Mouse (Mus musculus) stomach, embryonic 16.5 days (tissue): ENCODE results near the gene Hoxb9. TPM values are rescaled to one million over a fixed set of nuclear protein-coding genes. Genes with fewer than 3 reads are reported as not detected.

Experiments
- ATAC-seq: fragments of 200-750 bp; cut with Nextera tagmentation; 2 replicates; pipeline ENCODE4 v1.8.0; 2017; ENCODE audit warnings: moderate number of reproducible peaks, moderate TSS enrichment; ENCODE audit not compliant: insufficient read depth, low FRiP score
- H3K27ac ChIP-seq: fragments of 300-500 bp; sonication (generic); 2 replicates; pipeline ENCODE4 v1.5.1; 2014; ENCODE audit warnings: low read length
- H3K27me3 ChIP-seq: fragments of 300-500 bp; sonication (generic); 2 replicates; pipeline ENCODE4 v1.6.1; 2014; ENCODE audit warnings: low read length, control low read depth, mixed read lengths; ENCODE audit not compliant: control insufficient read depth, insufficient read depth
- H3K36me3 ChIP-seq: fragments of 300-500 bp; sonication (generic); 2 replicates; pipeline ENCODE4 v1.6.1; 2014; ENCODE audit warnings: low read length; ENCODE audit not compliant: control insufficient read depth, insufficient read depth
- H3K4me1 ChIP-seq: fragments of 300-500 bp; sonication (generic); 2 replicates; pipeline ENCODE4 v1.6.1; 2014; ENCODE audit warnings: low read length, control low read depth, mixed read lengths; ENCODE audit not compliant: control insufficient read depth, insufficient read depth
- H3K4me2 ChIP-seq: fragments of 300-500 bp; sonication (generic); 2 replicates; pipeline ENCODE4 v1.6.1; 2014; ENCODE audit warnings: low read depth, low read length, mixed read lengths
- H3K4me3 ChIP-seq: fragments of 300-500 bp; sonication (generic); replicated peaks from 2 replicates; pipeline ENCODE4 v1.5.1; 2014; ENCODE audit warnings: mild to moderate bottlenecking, low read length
- H3K9ac ChIP-seq: fragments of 300-500 bp; sonication (generic); 2 replicates; pipeline ENCODE4 v1.6.1; 2014; ENCODE audit warnings: low read length
- H3K9me3 ChIP-seq: fragments of 300-500 bp; sonication (generic); replicated peaks from 2 replicates; pipeline ENCODE4 v1.6.1; 2016; ENCODE audit warnings: low read length, control low read depth; ENCODE audit not compliant: control insufficient read depth
- WGBS: fragments of 180-500 bp; shearing (Covaris S2); extraction: QIAGEN DNeasy Blood & Tissue Kit; methylation state at CpG from one replicate; pipeline ENCODE4 v1.1.7; 2014; 5-methylcytosine and 5-hydroxymethylcytosine counted together
- polyA plus RNA-seq: library from polyadenylated mRNA; unstranded; fragments of >200 nt; fragmentation: Nextera tagmentation; extraction: Ambion mirVana; gene quantifications from 2 replicates; pipeline ENCODE4 v1.2.1, GENCODE M21; 2015

The Hoxb9 gene
- polyA plus RNA-seq, 1 experiment from 2014 or later = 0.14 TPM

DNA sequence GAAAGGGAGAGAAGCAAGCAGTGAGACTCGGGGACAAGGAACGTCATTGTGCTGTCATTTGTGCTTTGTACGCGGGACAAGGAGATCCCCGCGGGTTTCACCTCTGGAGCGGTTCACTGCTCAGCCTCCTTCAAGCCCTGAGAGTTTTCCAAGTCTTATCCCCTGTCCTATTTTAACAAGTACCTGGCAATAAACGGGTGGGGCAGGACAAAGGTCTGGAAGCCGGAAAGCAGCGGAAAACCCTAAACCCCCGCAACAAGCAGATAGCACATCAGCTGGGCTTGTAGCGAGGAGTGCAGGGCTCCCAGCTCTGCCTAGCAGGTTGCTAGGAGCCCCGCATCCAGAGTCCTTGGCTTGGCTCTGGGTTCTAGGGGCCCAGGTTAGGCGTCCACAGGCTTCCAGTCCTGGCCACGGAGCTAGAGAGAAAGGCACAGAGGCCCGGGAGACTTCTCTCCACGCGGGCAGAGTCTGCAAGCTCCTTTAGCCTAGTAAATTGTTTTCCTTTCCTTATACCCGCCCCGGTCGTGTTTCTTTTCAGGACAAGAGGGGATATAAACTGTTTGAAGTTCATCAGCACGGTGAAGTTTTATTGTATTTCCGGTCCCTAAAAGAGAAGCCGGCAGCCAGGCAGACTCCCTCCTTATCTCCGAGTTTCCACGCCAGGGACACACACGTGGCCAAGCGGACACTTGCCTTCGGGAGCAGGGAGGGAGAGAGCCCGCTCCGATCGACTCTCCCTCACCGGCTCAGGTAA, 7.4 kb upstream of the Hoxb9 start:
- H3K36me3 ChIP-seq = no peaks in the 10 kb centered on the region
- no peaks in the 10 kb centered on the region for H3K9me3 ChIP-seq
- no peak for ATAC-seq
- H3K9ac ChIP-seq = no peak overlapping the region
- no peaks in the 10 kb centered on the region for H3K4me1 ChIP-seq
- no peak overlapping the region for H3K27ac ChIP-seq
- H3K4me3 ChIP-seq = no peak overlapping the region
- peaks cover 94% of the 10 kb centered on the region for H3K27me3 ChIP-seq
- no peak overlapping the region for H3K4me2 ChIP-seq
- 3% methylated on average over 33 of the region's 33 CpGs for WGBS

DNA sequence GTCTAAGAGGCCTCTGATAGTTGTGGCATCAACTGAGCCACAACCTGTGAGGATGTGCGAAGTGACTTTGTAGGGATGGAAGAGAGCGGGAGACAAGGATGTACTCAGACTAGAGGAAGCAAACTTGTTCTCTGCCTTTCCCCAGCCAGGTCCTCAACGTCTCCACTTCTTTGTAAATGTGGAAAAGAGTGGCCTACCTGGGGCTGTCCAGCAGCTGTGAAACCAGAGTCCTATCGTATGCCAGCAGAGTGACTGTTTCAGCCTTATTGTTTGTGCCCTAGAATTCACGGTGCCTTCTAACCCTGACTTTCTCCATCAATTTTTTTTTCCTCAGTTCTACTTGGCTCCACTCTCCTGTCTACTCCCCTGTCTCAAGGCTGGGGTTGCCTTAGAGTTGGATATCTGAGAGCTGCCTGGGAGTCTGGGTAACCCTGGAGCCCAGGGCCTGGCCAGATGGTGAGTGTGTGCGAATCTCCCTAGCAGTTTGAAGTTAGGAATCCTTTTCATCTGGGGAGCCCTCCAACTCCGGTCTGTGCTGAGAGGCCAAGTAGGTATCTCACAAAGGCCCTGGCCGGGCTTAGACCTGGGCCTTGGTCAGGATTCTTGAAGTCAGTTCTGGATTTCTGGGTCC, 6.8 kb upstream of the Hoxb9 start:
- no peaks in the 10 kb centered on the region for H3K36me3 ChIP-seq
- no peak overlapping the region for H3K4me2 ChIP-seq
- H3K27me3 ChIP-seq = peaks cover 94% of the 10 kb centered on the region
- H3K9ac ChIP-seq = no peak overlapping the region
- H3K4me1 ChIP-seq = no peaks in the 10 kb centered on the region
- 12% methylated on average over 8 of the region's 8 CpGs for WGBS
- no peak overlapping the region for H3K27ac ChIP-seq
- no peaks in the 10 kb centered on the region for H3K9me3 ChIP-seq
- H3K4me3 ChIP-seq = no peak overlapping the region
- no peak for ATAC-seq

DNA sequence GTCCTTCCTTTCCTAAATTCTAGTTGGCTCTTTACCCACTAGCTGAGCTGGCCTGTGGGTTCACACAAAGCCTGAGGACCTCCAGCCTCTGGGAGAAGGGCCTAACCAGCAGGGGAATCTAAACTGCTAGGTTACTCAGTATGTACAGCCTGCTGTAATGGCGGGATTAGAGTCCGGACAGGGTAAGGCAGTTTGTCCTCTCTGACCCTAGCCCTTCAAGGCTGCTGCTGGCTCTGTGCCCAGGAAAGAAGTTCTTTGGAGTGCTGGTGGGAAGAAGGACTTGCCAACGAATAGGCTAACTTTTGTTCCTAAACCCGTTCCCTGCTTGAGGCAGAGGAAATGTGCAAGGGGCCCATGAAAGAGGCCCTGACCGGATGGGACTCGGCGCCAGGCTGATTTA, 5.3 kb upstream of the Hoxb9 start:
- H3K9me3 ChIP-seq = no peaks in the 10 kb centered on the region
- no peak overlapping the region for H3K9ac ChIP-seq
- WGBS = 3% methylated on average over 7 of the region's 7 CpGs
- no peak overlapping the region for H3K4me3 ChIP-seq
- H3K4me1 ChIP-seq = peaks cover under 1% of the 10 kb centered on the region; the same call in 1 of the 2 replicates
- no peak for ATAC-seq
- no peak overlapping the region for H3K4me2 ChIP-seq
- peaks cover 94% of the 10 kb centered on the region for H3K27me3 ChIP-seq
- H3K36me3 ChIP-seq = no peaks in the 10 kb centered on the region
- no peak overlapping the region for H3K27ac ChIP-seq

DNA sequence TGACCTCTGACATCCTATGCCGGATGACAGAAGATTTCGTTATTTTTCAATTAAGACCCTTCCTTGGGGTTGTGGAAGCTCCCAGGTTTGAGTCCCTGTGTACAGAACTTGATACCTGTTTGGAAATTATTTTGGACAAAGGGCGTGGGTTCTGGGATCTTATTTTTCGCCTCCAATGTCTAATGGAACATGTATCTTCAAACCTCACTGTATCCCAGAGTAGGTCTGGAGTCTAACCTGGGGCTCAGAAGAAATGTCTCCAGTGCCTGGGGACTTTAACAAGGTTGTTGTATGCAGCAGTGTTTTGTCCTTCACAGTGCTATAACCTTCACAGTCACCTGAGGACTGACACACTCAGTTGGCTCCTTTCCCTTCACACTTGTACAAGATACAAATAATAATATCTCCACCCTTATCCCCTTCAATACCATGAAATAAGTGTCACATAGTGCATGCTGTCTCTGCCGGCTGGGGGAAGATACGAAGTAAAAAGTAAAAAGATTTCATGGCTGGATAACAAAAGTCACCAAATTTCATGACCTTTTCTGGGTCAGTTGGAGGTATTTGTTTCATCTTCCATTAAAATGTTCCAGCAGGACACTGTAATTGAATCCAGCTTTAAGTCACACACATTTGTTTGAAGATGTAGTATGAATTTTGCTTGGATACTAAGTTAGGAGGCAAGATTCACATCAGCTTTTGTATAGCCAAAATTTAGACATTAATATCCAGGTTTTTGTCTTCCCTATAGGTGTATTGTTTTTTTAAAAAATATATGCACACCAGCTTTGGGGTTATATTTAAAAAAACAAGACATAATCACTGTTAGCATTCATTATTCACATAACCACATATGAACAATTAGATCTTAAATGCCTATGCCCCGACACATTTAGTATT, 4.0 kb upstream of the Hoxb9 start:
- no peak overlapping the region for H3K9ac ChIP-seq
- H3K4me3 ChIP-seq = no peak overlapping the region
- no peak for ATAC-seq
- 20% methylated on average over 7 of the region's 7 CpGs for WGBS
- no peak overlapping the region for H3K27ac ChIP-seq
- peaks cover 96% of the 10 kb centered on the region for H3K27me3 ChIP-seq
- no peaks in the 10 kb centered on the region for H3K9me3 ChIP-seq
- H3K36me3 ChIP-seq = no peaks in the 10 kb centered on the region
- H3K4me2 ChIP-seq = no peak overlapping the region
- H3K4me1 ChIP-seq = peaks cover 11% of the 10 kb centered on the region

DNA sequence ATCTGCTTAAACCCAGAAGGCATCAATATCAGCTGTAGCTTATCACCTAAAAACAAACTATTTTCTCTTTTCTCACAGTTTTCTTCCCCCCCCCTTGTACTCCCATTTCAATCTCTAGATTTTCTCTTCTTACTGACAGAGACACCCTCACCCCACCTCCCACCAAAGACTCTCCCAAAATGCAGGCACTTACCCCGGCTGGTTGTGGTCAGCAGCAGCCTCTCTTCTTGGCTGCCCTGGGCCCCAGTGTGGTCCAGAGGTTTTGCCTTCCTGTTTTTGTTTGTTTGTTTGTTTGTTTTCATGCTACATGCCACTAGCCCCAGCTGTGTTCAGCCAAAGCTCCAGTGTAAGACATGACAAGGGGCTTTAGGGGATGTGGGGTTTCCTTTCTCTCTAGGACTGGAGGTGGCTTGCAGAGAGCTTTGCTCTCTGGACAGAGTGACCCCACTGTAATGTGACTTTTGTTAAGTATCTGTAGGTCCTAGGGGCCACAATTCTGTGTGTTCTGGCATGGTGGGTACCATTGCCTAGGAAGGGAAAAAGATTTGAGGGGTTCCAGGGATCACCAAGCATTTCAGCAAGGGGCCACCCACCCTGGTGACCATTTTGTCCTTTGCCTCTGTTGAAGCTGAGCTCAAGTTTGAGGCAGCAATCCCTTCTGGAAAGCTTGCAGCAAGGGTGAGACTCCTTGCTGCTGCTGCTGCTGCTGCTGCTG, 3.1 kb upstream of the Hoxb9 start:
- no peak overlapping the region for H3K4me2 ChIP-seq
- H3K9me3 ChIP-seq = no peaks in the 10 kb centered on the region
- no peak overlapping the region for H3K27ac ChIP-seq
- H3K36me3 ChIP-seq = no peaks in the 10 kb centered on the region
- H3K27me3 ChIP-seq = peaks cover 96% of the 10 kb centered on the region
- 5% methylated on average over 1 of the region's 1 CpGs for WGBS
- H3K4me1 ChIP-seq = peaks cover 14% of the 10 kb centered on the region
- H3K9ac ChIP-seq = no peak overlapping the region
- no peak overlapping the region for H3K4me3 ChIP-seq
- no peak for ATAC-seq

DNA sequence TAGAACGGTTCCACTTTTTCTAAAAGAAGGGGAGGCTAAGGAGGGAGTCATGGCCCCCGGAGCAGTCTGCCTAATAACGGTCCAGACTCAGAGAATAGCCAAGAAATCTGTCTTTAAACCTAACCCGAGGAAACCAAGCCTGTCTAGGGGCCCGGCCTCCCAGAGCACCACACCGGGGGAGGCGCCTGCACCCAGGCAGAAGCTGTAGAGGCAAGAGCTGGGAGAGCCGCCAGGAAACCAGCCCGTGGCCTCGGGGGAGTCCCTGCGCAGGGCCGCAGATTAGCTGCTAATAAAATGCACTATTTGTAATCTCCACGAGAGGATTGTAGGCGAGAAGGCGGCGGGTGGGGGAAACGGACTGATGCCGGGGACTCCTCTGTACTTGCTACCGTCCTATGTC, 1.4 kb upstream of the Hoxb9 start:
- Histone ChIP-seq H3K4me2 (no peak overlapping the region), H3K9ac (no peak overlapping the region), H3K9me3 (no peaks in the 10 kb centered on the region), H3K27ac (no peak overlapping the region), H3K4me3 (no peak overlapping the region), H3K4me1 (peaks cover 14% of the 10 kb centered on the region), H3K27me3 (peaks cover 97% of the 10 kb centered on the region), H3K36me3 (no peaks in the 10 kb centered on the region)
- WGBS = 2% methylated on average over 19 of the region's 19 CpGs
- ATAC-seq = no peak

DNA sequence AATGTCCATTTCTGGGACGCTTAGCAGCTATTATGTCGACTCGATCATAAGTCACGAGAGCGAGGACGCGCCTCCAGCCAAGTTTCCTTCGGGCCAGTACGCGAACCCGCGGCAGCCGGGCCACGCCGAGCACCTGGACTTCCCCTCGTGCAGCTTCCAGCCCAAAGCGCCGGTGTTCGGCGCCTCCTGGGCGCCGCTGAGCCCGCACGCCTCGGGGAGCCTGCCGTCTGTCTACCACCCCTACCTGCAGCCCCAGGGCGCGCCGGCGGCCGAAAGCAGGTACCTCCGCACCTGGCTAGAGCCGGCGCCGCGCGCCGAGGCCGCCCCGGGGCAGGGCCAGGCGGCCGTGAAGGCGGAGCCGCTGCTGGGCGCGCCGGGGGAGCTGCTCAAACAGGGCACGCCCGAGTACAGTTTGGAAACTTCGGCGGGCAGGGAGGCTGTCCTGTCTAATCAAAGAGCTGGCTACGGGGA, 319 bp downstream of the Hoxb9 start:
- WGBS = under 1% methylated on average over 52 of the region's 52 CpGs
- peaks cover 14% of the 10 kb centered on the region for H3K4me1 ChIP-seq
- H3K4me2 ChIP-seq = peak overlapping the region; percentile 51
- H3K9ac ChIP-seq = peak overlapping the region; percentile 49; the same call in 1 of the 2 replicates
- peaks cover 96% of the 10 kb centered on the region for H3K27me3 ChIP-seq
- no peak overlapping the region for H3K27ac ChIP-seq
- H3K4me3 ChIP-seq = peak overlapping the region; percentile 38
- no peaks in the 10 kb centered on the region for H3K36me3 ChIP-seq
- H3K9me3 ChIP-seq = no peaks in the 10 kb centered on the region
- peak; percentile 75; the same call in 1 of the 2 replicates for ATAC-seq

DNA sequence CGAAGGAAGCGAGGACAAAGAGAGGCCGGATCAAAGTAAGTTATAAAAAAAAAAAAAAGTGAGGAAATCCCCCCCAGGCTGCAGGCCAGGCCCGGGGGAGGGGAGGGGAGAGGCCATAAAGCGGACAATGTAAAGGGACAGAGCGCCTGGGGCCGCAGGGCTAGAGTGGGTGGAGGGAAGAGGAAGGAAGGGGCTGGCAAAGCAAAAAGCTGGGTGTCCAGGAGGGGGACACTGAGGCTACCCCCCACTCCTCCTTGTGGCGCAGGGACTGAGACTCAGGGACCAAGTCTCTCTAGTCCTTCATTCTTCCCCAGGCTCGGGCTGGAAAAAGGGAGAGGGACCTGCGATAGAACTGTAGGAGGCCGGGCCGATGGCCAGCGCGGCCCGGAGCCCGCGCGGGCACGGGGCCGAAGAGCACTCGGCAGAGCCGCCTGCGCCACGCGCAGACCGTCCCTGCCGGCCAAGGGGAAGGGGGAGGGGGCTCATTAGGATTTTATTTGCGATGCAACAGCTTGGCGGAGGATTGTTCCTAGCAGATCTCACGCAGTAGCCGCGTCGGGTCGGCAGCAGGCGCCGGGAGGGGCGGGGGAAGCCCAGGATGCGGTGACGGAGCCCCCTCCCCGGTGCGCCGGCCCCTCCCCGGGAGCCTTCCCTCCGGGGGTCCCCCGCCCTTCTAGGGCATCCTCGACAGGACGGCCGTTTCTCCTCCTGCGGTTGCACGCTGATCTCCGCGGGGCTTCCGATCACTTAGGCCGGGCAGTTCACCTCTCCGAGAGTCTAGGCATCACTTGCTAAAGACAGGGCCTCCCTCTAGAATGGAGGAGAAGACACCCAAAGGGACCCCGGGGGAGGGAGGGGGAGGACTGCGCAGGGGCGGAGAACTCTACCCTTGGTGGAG, 1.0 kb downstream of the Hoxb9 start:
- peak overlapping the region; percentile 51 for H3K4me2 ChIP-seq
- H3K27ac ChIP-seq = no peak overlapping the region
- 0 out of 2 replicates have a peak, but pooled peaks have one; percentile 30 for ATAC-seq
- H3K4me3 ChIP-seq = peak overlapping the region; percentile 38
- H3K9ac ChIP-seq = no peak overlapping the region
- H3K27me3 ChIP-seq = peaks cover 96% of the 10 kb centered on the region
- no peaks in the 10 kb centered on the region for H3K9me3 ChIP-seq
- WGBS = 1% methylated on average over 57 of the region's 58 CpGs
- no peaks in the 10 kb centered on the region for H3K36me3 ChIP-seq
- peaks cover 14% of the 10 kb centered on the region for H3K4me1 ChIP-seq
